Mouse (Mus musculus): ENCODE results near the gene Enho. TPM values are rescaled to one million over a fixed set of nuclear protein-coding genes. Genes with fewer than 3 reads are reported as not detected.
A peak's percentile ranks its signal among the peaks of the same experiment; 100 is the strongest.

Enho gene
- polyA plus RNA-seq, 1 experiment from 2014 or later, result 122 TPM

- H3K27me3 ChIP-seq (replicated peaks), result no peaks in the 10 kb centered on the region
- no peaks in the 10 kb centered on the region for H3K9me3 ChIP-seq
- no peak for ATAC-seq (replicated peaks)
- peak overlapping the region; percentile 9; the same call in 1 of the 2 replicates for H3K9ac ChIP-seq
- WGBS, result 91% methylated on average over 10 of the region's 10 CpGs
- no peak overlapping the region for H3K27ac ChIP-seq
- H3K36me3 ChIP-seq (replicated peaks), result no peaks in the 10 kb centered on the region
- H3K4me2 ChIP-seq, result peak overlapping the region; percentile 79
- H3K4me1 ChIP-seq, result peaks cover 48% of the 10 kb centered on the region
- H3K4me3 ChIP-seq, result peak overlapping the region; percentile 75
Measured at GRCm38 (mm10) chr4:41638186-41638731, 1.9 kb downstream of the Enho start.

GRCm38 (mm10) chr4:41636882-41637635 is 3.1 kb downstream of the Enho start:
- Histone ChIP-seq H3K4me2 (no peak overlapping the region), H3K27me3 (replicated peaks) (no peaks in the 10 kb centered on the region), H3K4me3 (no peak overlapping the region), H3K4me1 (peaks cover 51% of the 10 kb centered on the region), H3K9me3 (no peaks in the 10 kb centered on the region), H3K36me3 (replicated peaks) (no peaks in the 10 kb centered on the region), H3K9ac (no peak overlapping the region), H3K27ac (no peak overlapping the region)
- ATAC-seq (replicated peaks), result no peak
- 87% methylated on average over 10 of the region's 10 CpGs for WGBS

- Histone ChIP-seq H3K27ac (no peak overlapping the region), H3K4me2 (no peak overlapping the region), H3K4me3 (no peak overlapping the region), H3K9ac (no peak overlapping the region), H3K4me1 (peaks cover 58% of the 10 kb centered on the region), H3K9me3 (no peaks in the 10 kb centered on the region), H3K36me3 (replicated peaks) (no peaks in the 10 kb centered on the region), H3K27me3 (replicated peaks) (no peaks in the 10 kb centered on the region)
- WGBS, result 58% methylated on average over 7 of the region's 7 CpGs
- ATAC-seq (replicated peaks), result no peak
Measured at GRCm38 (mm10) chr4:41636366-41636765, 3.8 kb downstream of the Enho start.

- H3K4me1 ChIP-seq, result peaks cover 62% of the 10 kb centered on the region
- H3K9me3 ChIP-seq, result no peaks in the 10 kb centered on the region
- ATAC-seq (replicated peaks), result no peak
- no peak overlapping the region for H3K9ac ChIP-seq
- no peaks in the 10 kb centered on the region for H3K36me3 ChIP-seq (replicated peaks)
- H3K4me3 ChIP-seq, result no peak overlapping the region
- H3K27me3 ChIP-seq (replicated peaks), result no peaks in the 10 kb centered on the region
- no peak overlapping the region for H3K4me2 ChIP-seq
- WGBS, result 55% methylated on average over 2 of the region's 2 CpGs
- no peak overlapping the region for H3K27ac ChIP-seq
Measured at GRCm38 (mm10) chr4:41635906-41636305, 4.2 kb downstream of the Enho start.

GRCm38 (mm10) chr4:41635224-41635623 is 4.9 kb downstream of the Enho start:
- WGBS, result 80% methylated on average over 8 of the region's 8 CpGs
- Histone ChIP-seq H3K36me3 (replicated peaks) (no peaks in the 10 kb centered on the region), H3K9ac (no peak overlapping the region), H3K4me3 (no peak overlapping the region), H3K27ac (no peak overlapping the region), H3K9me3 (no peaks in the 10 kb centered on the region), H3K27me3 (replicated peaks) (no peaks in the 10 kb centered on the region), H3K4me1 (peaks cover 60% of the 10 kb centered on the region), H3K4me2 (no peak overlapping the region)
- ATAC-seq (replicated peaks), result no peak

GRCm38 (mm10) chr4:41634631-41635030 is 5.5 kb downstream of the Enho start:
- 29% methylated on average over 8 of the region's 8 CpGs for WGBS
- no peak for ATAC-seq (replicated peaks)
- peaks cover 66% of the 10 kb centered on the region for H3K4me1 ChIP-seq

GRCm38 (mm10) chr4:41633001-41633400 is 7.1 kb downstream of the Enho start:
- no peaks in the 10 kb centered on the region for H3K9me3 ChIP-seq
- peaks cover 62% of the 10 kb centered on the region for H3K4me1 ChIP-seq
- no peak overlapping the region for H3K4me2 ChIP-seq
- no peak overlapping the region for H3K27ac ChIP-seq
- no peak for ATAC-seq (replicated peaks)
- no peaks in the 10 kb centered on the region for H3K27me3 ChIP-seq (replicated peaks)
- WGBS, result 75% methylated on average over 9 of the region's 9 CpGs
- no peak overlapping the region for H3K4me3 ChIP-seq
- H3K36me3 ChIP-seq (replicated peaks), result no peaks in the 10 kb centered on the region
- H3K9ac ChIP-seq, result no peak overlapping the region

More at GRCm38 (mm10) chr4:41634631-41635030, 5.5 kb downstream of the Enho start:
- H3K27ac ChIP-seq, result no peak overlapping the region
- no peak overlapping the region for H3K9ac ChIP-seq
- no peaks in the 10 kb centered on the region for H3K9me3 ChIP-seq
- H3K4me3 ChIP-seq, result no peak overlapping the region
- H3K27me3 ChIP-seq (replicated peaks), result no peaks in the 10 kb centered on the region
- H3K36me3 ChIP-seq (replicated peaks), result no peaks in the 10 kb centered on the region
- H3K4me2 ChIP-seq, result no peak overlapping the region

- Histone ChIP-seq H3K27me3 (replicated peaks) (no peaks in the 10 kb centered on the region), H3K36me3 (replicated peaks) (no peaks in the 10 kb centered on the region), H3K27ac (peak overlapping the region; percentile 46), H3K9ac (no peak overlapping the region), H3K9me3 (no peaks in the 10 kb centered on the region), H3K4me3 (no peak overlapping the region), H3K4me1 (peaks cover 53% of the 10 kb centered on the region), H3K4me2 (peak overlapping the region; percentile 20)
- WGBS, result 2% methylated on average over 11 of the region's 11 CpGs
- peak; percentile 18; the same call in 1 of the 2 replicates for ATAC-seq (replicated peaks)
Measured at GRCm38 (mm10) chr4:41631390-41631789, 8.7 kb downstream of the Enho start.

- no peak overlapping the region for H3K4me3 ChIP-seq
- no peak overlapping the region for H3K27ac ChIP-seq
- no peak overlapping the region for H3K9ac ChIP-seq
- H3K4me2 ChIP-seq, result no peak overlapping the region
- no peaks in the 10 kb centered on the region for H3K9me3 ChIP-seq
- no peaks in the 10 kb centered on the region for H3K36me3 ChIP-seq (replicated peaks)
- 38% methylated on average over 6 of the region's 6 CpGs for WGBS
- H3K27me3 ChIP-seq (replicated peaks), result no peaks in the 10 kb centered on the region
- peaks cover 45% of the 10 kb centered on the region for H3K4me1 ChIP-seq
- peak; percentile 12; the same call in 1 of the 2 replicates for ATAC-seq (replicated peaks)
Measured at GRCm38 (mm10) chr4:41630196-41630595, 9.9 kb downstream of the Enho start.

GRCm38 (mm10) chr4:41628202-41628927 is 11.8 kb downstream of the Enho start:
- Histone ChIP-seq H3K4me3 (no peak overlapping the region), H3K36me3 (replicated peaks) (no peaks in the 10 kb centered on the region), H3K9ac (peak overlapping the region; percentile 20; the same call in 1 of the 2 replicates), H3K4me2 (no peak overlapping the region), H3K9me3 (no peaks in the 10 kb centered on the region), H3K4me1 (peaks cover 41% of the 10 kb centered on the region), H3K27ac (peak overlapping the region; percentile 54), H3K27me3 (replicated peaks) (no peaks in the 10 kb centered on the region)
- peak; percentile 21 for ATAC-seq (replicated peaks)
- WGBS, result 8% methylated on average over 8 of the region's 8 CpGs

GRCm38 (mm10) chr4:41622071-41622470 is 18.1 kb downstream of the Enho start:
- Histone ChIP-seq H3K9ac (no peak overlapping the region), H3K27me3 (replicated peaks) (no peaks in the 10 kb centered on the region), H3K36me3 (replicated peaks) (no peaks in the 10 kb centered on the region), H3K4me1 (peaks cover 19% of the 10 kb centered on the region), H3K9me3 (no peaks in the 10 kb centered on the region), H3K27ac (no peak overlapping the region), H3K4me2 (no peak overlapping the region), H3K4me3 (no peak overlapping the region)
- no peak for ATAC-seq (replicated peaks)
- 93% methylated on average over 14 of the region's 14 CpGs for WGBS

- 0 out of 2 replicates have a peak, but pooled peaks have one; percentile 13 for ATAC-seq (replicated peaks)
- 33% methylated on average over 12 of the region's 12 CpGs for WGBS
- Histone ChIP-seq H3K9ac (no peak overlapping the region), H3K4me2 (no peak overlapping the region), H3K4me1 (peaks cover 24% of the 10 kb centered on the region), H3K27me3 (replicated peaks) (0 out of 2 replicates have a peak, but pooled peaks cover 2% of the 10 kb centered on the region), H3K27ac (no peak overlapping the region), H3K9me3 (no peaks in the 10 kb centered on the region), H3K36me3 (replicated peaks) (no peaks in the 10 kb centered on the region), H3K4me3 (no peak overlapping the region)
Measured at GRCm38 (mm10) chr4:41618916-41619746, 21.0 kb downstream of the Enho start.
